Mouse (Mus musculus): Measurements from ENCODE around the gene Proser2. TPM values are rescaled to one million over a fixed set of nuclear protein-coding genes. Genes with fewer than 3 reads are reported as not detected.

Proser2 gene
- polyA plus RNA-seq, 1 experiment, result not detected

- H3K4me1 ChIP-seq (ENCODE audit: control insufficient read depth, insufficient read depth, low read length), result peaks cover 8% of the 10 kb centered on the region
- TF ChIP-seq POLR2A (IDR thresholded peaks at IDR 0.05; ENCODE audit: borderline replicate concordance, low read depth, low read length), result no peak
- TF ChIP-seq CTCF (IDR thresholded peaks at IDR 0.05; ENCODE audit: low read depth, low read length), result no peak
- no peak overlapping the region for H3K27ac ChIP-seq (ENCODE audit: insufficient read depth, low read depth, low read length)
- H3K4me3 ChIP-seq (ENCODE audit: insufficient read depth, low read length), result no peak overlapping the region
Measured at GRCm38 (mm10) chr2:6162366-6163040, 32.5 kb upstream of the Proser2 start.

GRCm38 (mm10) chr2:6159735-6160134 is 29.7 kb upstream of the Proser2 start:
- H3K4me1 ChIP-seq (ENCODE audit: control insufficient read depth, insufficient read depth, low read length), result peaks cover 2% of the 10 kb centered on the region; the same call in 1 of the 2 replicates
- H3K4me3 ChIP-seq (ENCODE audit: insufficient read depth, low read length), result no peak overlapping the region
- TF ChIP-seq POLR2A (IDR thresholded peaks at IDR 0.05; ENCODE audit: borderline replicate concordance, low read depth, low read length) (no peak), CTCF (IDR thresholded peaks at IDR 0.05; ENCODE audit: low read depth, low read length) (no peak)
- H3K27ac ChIP-seq (ENCODE audit: insufficient read depth, low read depth, low read length), result no peak overlapping the region

GRCm38 (mm10) chr2:6159219-6159618 is 29.2 kb upstream of the Proser2 start:
- no peak overlapping the region for H3K27ac ChIP-seq (ENCODE audit: insufficient read depth, low read depth, low read length)
- H3K4me3 ChIP-seq (ENCODE audit: insufficient read depth, low read length), result no peak overlapping the region
- no peak for TF ChIP-seq POLR2A (IDR thresholded peaks at IDR 0.05; ENCODE audit: borderline replicate concordance, low read depth, low read length)
- no peak for TF ChIP-seq CTCF (IDR thresholded peaks at IDR 0.05; ENCODE audit: low read depth, low read length)
- peaks cover 2% of the 10 kb centered on the region; the same call in 1 of the 2 replicates for H3K4me1 ChIP-seq (ENCODE audit: control insufficient read depth, insufficient read depth, low read length)

GRCm38 (mm10) chr2:6157635-6158034 is 27.6 kb upstream of the Proser2 start:
- no peak overlapping the region for H3K27ac ChIP-seq (ENCODE audit: insufficient read depth, low read depth, low read length)
- TF ChIP-seq POLR2A (IDR thresholded peaks at IDR 0.05; ENCODE audit: borderline replicate concordance, low read depth, low read length), result no peak
- no peak for TF ChIP-seq CTCF (IDR thresholded peaks at IDR 0.05; ENCODE audit: low read depth, low read length)
- no peaks in the 10 kb centered on the region; the same call in 1 of the 2 replicates for H3K4me1 ChIP-seq (ENCODE audit: control insufficient read depth, insufficient read depth, low read length)
- no peak overlapping the region for H3K4me3 ChIP-seq (ENCODE audit: insufficient read depth, low read length)

- TF ChIP-seq CTCF (IDR thresholded peaks at IDR 0.05; ENCODE audit: low read depth, low read length), result no peak
- TF ChIP-seq POLR2A (IDR thresholded peaks at IDR 0.05; ENCODE audit: borderline replicate concordance, low read depth, low read length), result no peak
- no peak overlapping the region for H3K27ac ChIP-seq (ENCODE audit: insufficient read depth, low read depth, low read length)
- H3K4me1 ChIP-seq (ENCODE audit: control insufficient read depth, insufficient read depth, low read length), result no peaks in the 10 kb centered on the region
- H3K4me3 ChIP-seq (ENCODE audit: insufficient read depth, low read length), result no peak overlapping the region
Measured at GRCm38 (mm10) chr2:6157208-6157607, 27.2 kb upstream of the Proser2 start.

GRCm38 (mm10) chr2:6149801-6150200 is 19.8 kb upstream of the Proser2 start:
- no peak overlapping the region for H3K27ac ChIP-seq (ENCODE audit: insufficient read depth, low read depth, low read length)
- H3K4me1 ChIP-seq (ENCODE audit: control insufficient read depth, insufficient read depth, low read length), result no peaks in the 10 kb centered on the region
- H3K4me3 ChIP-seq (ENCODE audit: insufficient read depth, low read length), result no peak overlapping the region
- TF ChIP-seq CTCF (IDR thresholded peaks at IDR 0.05; ENCODE audit: low read depth, low read length), result no peak
- TF ChIP-seq POLR2A (IDR thresholded peaks at IDR 0.05; ENCODE audit: borderline replicate concordance, low read depth, low read length), result no peak

GRCm38 (mm10) chr2:6146901-6147300 is 16.9 kb upstream of the Proser2 start:
- Histone ChIP-seq H3K4me3 (ENCODE audit: insufficient read depth, low read length) (no peak overlapping the region), H3K4me1 (ENCODE audit: control insufficient read depth, insufficient read depth, low read length) (no peaks in the 10 kb centered on the region), H3K27ac (ENCODE audit: insufficient read depth, low read depth, low read length) (no peak overlapping the region)
- TF ChIP-seq CTCF (IDR thresholded peaks at IDR 0.05; ENCODE audit: low read depth, low read length) (no peak), POLR2A (IDR thresholded peaks at IDR 0.05; ENCODE audit: borderline replicate concordance, low read depth, low read length) (no peak)

GRCm38 (mm10) chr2:6146257-6146656 is 16.2 kb upstream of the Proser2 start:
- no peak overlapping the region for H3K27ac ChIP-seq (ENCODE audit: insufficient read depth, low read depth, low read length)
- no peak overlapping the region for H3K4me3 ChIP-seq (ENCODE audit: insufficient read depth, low read length)
- no peaks in the 10 kb centered on the region for H3K4me1 ChIP-seq (ENCODE audit: control insufficient read depth, insufficient read depth, low read length)
- TF ChIP-seq CTCF (IDR thresholded peaks at IDR 0.05; ENCODE audit: low read depth, low read length) (no peak), POLR2A (IDR thresholded peaks at IDR 0.05; ENCODE audit: borderline replicate concordance, low read depth, low read length) (no peak)

GRCm38 (mm10) chr2:6145611-6146010 is 15.6 kb upstream of the Proser2 start:
- no peak for TF ChIP-seq CTCF (IDR thresholded peaks at IDR 0.05; ENCODE audit: low read depth, low read length)
- no peak for TF ChIP-seq POLR2A (IDR thresholded peaks at IDR 0.05; ENCODE audit: borderline replicate concordance, low read depth, low read length)

GRCm38 (mm10) chr2:6142915-6143654 is 13.1 kb upstream of the Proser2 start:
- TF ChIP-seq POLR2A (IDR thresholded peaks at IDR 0.05; ENCODE audit: borderline replicate concordance, low read depth, low read length) (no peak), CTCF (IDR thresholded peaks at IDR 0.05; ENCODE audit: low read depth, low read length) (no peak)
- Histone ChIP-seq H3K27ac (ENCODE audit: insufficient read depth, low read depth, low read length) (no peak overlapping the region), H3K4me1 (ENCODE audit: control insufficient read depth, insufficient read depth, low read length) (no peaks in the 10 kb centered on the region), H3K4me3 (ENCODE audit: insufficient read depth, low read length) (no peak overlapping the region)

More at GRCm38 (mm10) chr2:6145611-6146010, 15.6 kb upstream of the Proser2 start:
- Histone ChIP-seq H3K4me3 (ENCODE audit: insufficient read depth, low read length) (no peak overlapping the region), H3K27ac (ENCODE audit: insufficient read depth, low read depth, low read length) (no peak overlapping the region), H3K4me1 (ENCODE audit: control insufficient read depth, insufficient read depth, low read length) (no peaks in the 10 kb centered on the region)
